Mouse (Mus musculus) liver, embryonic 12.5 days (tissue): ENCODE data around the gene Olfr358. TPM values are rescaled to one million over a fixed set of nuclear protein-coding genes. Genes with fewer than 3 reads are reported as not detected.

Experiments used
- ATAC-seq: fragments of 200-750 bp; cut with Nextera tagmentation; 2 replicates; pipeline ENCODE4 v1.8.0; 2017; ENCODE audit warnings: moderate number of reproducible peaks, mild to moderate bottlenecking, moderate library complexity
- H3K27ac ChIP-seq: fragments of 300-500 bp; sonication (generic); 2 replicates; pipeline ENCODE4 v1.5.1; 2016; ENCODE audit warnings: mild to moderate bottlenecking
- H3K27me3 ChIP-seq: fragments of 300-500 bp; sonication (generic); replicated peaks from 2 replicates; pipeline ENCODE4 v1.6.1; 2016; ENCODE audit warnings: mild to moderate bottlenecking, moderate library complexity
- H3K36me3 ChIP-seq: fragments of 300-500 bp; sonication (generic); 2 replicates; pipeline ENCODE4 v1.6.1; 2016; ENCODE audit warnings: mild to moderate bottlenecking, moderate library complexity
- H3K4me1 ChIP-seq: fragments of 300-500 bp; sonication (generic); 2 replicates; pipeline ENCODE4 v1.6.1; 2016
- H3K4me2 ChIP-seq: fragments of 300-500 bp; sonication (generic); 2 replicates; pipeline ENCODE4 v1.6.1; 2016; ENCODE audit warnings: mild to moderate bottlenecking, moderate library complexity
- H3K4me3 ChIP-seq: fragments of 300-500 bp; sonication (generic); 2 replicates; pipeline ENCODE4 v1.5.1; 2016; ENCODE audit warnings: mild to moderate bottlenecking, moderate library complexity
- H3K9ac ChIP-seq: fragments of 300-500 bp; sonication (generic); 2 replicates; pipeline ENCODE4 v1.6.1; 2016; ENCODE audit warnings: mild to moderate bottlenecking, moderate library complexity
- H3K9me3 ChIP-seq: fragments of 300-500 bp; sonication (generic); replicated peaks from 2 replicates; pipeline ENCODE4 v1.6.1; 2016; ENCODE audit warnings: mild to moderate bottlenecking, moderate library complexity
- WGBS: fragments of 180-500 bp; shearing (Covaris S2); methylation state at CpG from one replicate; pipeline ENCODE4 v1.1.7; 2016; ENCODE audit not compliant: insufficient replicate concordance; 5-methylcytosine and 5-hydroxymethylcytosine counted together
- polyA plus RNA-seq: library from polyadenylated mRNA; unstranded; fragments of >200 nt; fragmentation: Nextera tagmentation; extraction: Ambion mirVana; gene quantifications from 2 replicates; pipeline ENCODE4 v1.2.1, GENCODE M21; 2016

The Olfr358 gene
- polyA plus RNA-seq, result not detected in 2 replicates

DNA sequence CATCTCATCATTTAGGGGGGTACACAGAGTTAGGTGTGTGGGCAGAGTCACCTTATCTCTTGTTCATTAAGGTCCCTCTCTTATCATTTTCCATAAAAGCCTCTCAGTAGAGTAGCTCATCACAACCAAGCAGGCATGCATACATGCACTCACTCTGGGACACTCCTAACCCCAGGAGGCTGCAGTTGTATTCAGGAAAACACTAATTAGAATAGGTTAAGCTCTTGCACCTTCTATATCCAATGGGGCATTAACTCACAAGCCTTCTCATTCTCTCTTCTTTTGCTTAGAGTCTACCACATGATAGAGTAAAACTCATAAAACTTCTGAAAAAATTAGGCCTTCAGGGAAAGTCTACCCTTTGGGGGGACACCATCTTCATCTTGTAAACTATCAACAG is at the start of gene Olfr358:
Olfr358 (minus strand) TSS at position 101 of the 400 bp plus-strand sequence.
- no peak within 1 kb of the TSS for H3K4me2 ChIP-seq
- H3K9ac ChIP-seq, result no peak within 1 kb of the TSS
- H3K9me3 ChIP-seq, result no peaks in the 10 kb centered on the region; the same call in 1 of the 2 replicates
- H3K4me3 ChIP-seq, result no peak within 1 kb of the TSS
- ATAC-seq, result no peak
- H3K27ac ChIP-seq, result no peak within 1 kb of the TSS
- no peaks in the 10 kb centered on the region for H3K27me3 ChIP-seq
- H3K4me1 ChIP-seq, result no peaks in the 10 kb centered on the region
- H3K36me3 ChIP-seq, result no peaks in the 10 kb centered on the region

DNA sequence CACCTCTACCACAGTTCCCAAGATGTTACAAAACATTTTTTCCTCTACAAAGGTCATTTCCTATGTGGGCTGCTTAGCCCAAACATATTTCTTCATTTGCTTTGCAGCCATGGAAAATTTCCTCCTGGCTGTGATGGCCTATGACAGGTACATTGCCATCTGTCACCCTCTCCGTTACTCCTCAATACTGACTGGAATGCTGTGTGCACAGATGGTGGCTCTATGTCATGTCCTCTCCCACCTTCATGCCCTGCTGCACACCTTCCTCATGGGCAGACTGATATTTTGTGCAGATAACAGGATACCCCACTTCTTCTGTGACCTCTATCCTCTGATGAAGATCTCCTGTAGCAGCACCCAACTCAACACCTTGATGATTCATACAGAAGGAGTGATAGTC is 12.1 kb downstream of the Olfr358 start:
- ATAC-seq, result no peak
- H3K4me3 ChIP-seq, result no peak overlapping the region
- no peaks in the 10 kb centered on the region for H3K4me1 ChIP-seq
- 59% methylated on average over 1 of the region's 1 CpGs for WGBS
- H3K36me3 ChIP-seq, result no peaks in the 10 kb centered on the region
- H3K27me3 ChIP-seq, result no peaks in the 10 kb centered on the region
- no peak overlapping the region for H3K4me2 ChIP-seq
- no peaks in the 10 kb centered on the region for H3K9me3 ChIP-seq
- H3K27ac ChIP-seq, result no peak overlapping the region
- H3K9ac ChIP-seq, result no peak overlapping the region

DNA sequence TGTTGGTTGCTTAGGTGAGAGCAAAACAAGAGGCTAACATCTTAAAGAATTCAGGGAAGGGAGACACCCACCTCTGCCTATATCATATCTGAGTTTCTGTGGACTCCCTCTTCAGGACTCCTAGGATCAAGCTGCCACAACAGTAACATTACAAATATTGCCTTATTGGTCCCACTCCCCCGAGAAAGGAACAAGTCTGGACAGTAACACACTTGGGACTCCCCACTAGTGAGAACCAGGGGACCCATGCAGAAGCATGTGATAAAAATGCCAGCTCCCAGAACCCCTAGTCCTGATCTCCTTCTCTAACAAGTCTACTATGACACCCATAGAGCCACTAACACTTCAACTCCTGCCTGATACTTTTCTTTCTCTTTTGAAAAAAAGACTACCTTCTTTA is 15.6 kb downstream of the Olfr358 start, which contains the start of gene Olfr357:
Olfr357 (plus strand) TSS at position 301 of the 400 bp plus-strand sequence.
- H3K27me3 ChIP-seq, result no peaks in the 10 kb centered on the region

More for the DNA sequence above, 15.6 kb downstream of the Olfr358 start, which contains the start of gene Olfr357:
- Histone ChIP-seq H3K4me2 (no peak within 1 kb of the TSS), H3K9me3 (no peaks in the 10 kb centered on the region), H3K4me1 (no peaks in the 10 kb centered on the region), H3K27ac (no peak within 1 kb of the TSS), H3K36me3 (no peaks in the 10 kb centered on the region), H3K9ac (no peak within 1 kb of the TSS), H3K4me3 (no peak within 1 kb of the TSS)
- ATAC-seq, result no peak
- 50% methylated on average over 1 of the region's 1 CpGs for WGBS

Other genes with a start within 250 kb of the Olfr358 start
- not detected in 2 replicates for gene Olfr348, start 225.1 kb downstream of the Olfr358 start, polyA plus RNA-seq
- not detected in 2 replicates for gene Olfr50, start 218.8 kb downstream of the Olfr358 start, polyA plus RNA-seq
- gene Olfr3, start 192.3 kb downstream of the Olfr358 start, polyA plus RNA-seq, result not detected in 2 replicates
- not detected in 2 replicates for gene Olfr350, start 163.0 kb downstream of the Olfr358 start, polyA plus RNA-seq
- not detected in 2 replicates for gene Olfr351, start 146.7 kb downstream of the Olfr358 start, polyA plus RNA-seq
- not detected in 2 replicates for gene Olfr352, start 140.9 kb downstream of the Olfr358 start, polyA plus RNA-seq
- gene Olfr353, start 116.4 kb downstream of the Olfr358 start, polyA plus RNA-seq, result not detected in 2 replicates
- not detected in 2 replicates for gene Olfr354, start 103.7 kb downstream of the Olfr358 start, polyA plus RNA-seq
- gene Olfr355, start 80.4 kb downstream of the Olfr358 start, polyA plus RNA-seq, result not detected in 2 replicates
- gene Olfr356, start 72.2 kb downstream of the Olfr358 start, polyA plus RNA-seq, result not detected in 2 replicates
- gene Olfr357, start 15.5 kb downstream of the Olfr358 start, polyA plus RNA-seq, result not detected in 2 replicates
- not detected in 2 replicates for gene Olfr360, start 56.4 kb upstream of the Olfr358 start, polyA plus RNA-seq
- not detected in 2 replicates for gene Olfr361, start 80.0 kb upstream of the Olfr358 start, polyA plus RNA-seq
- not detected in 2 replicates for gene Olfr362, start 108.6 kb upstream of the Olfr358 start, polyA plus RNA-seq
- gene Olfr364-ps1, start 130.0 kb upstream of the Olfr358 start, polyA plus RNA-seq, result not detected in 2 replicates
- not detected in 2 replicates for gene Olfr365, start 178.9 kb upstream of the Olfr358 start, polyA plus RNA-seq
- gene Olfr366, start 202.2 kb upstream of the Olfr358 start, polyA plus RNA-seq, result not detected in 2 replicates